Mouse (Mus musculus): Measurements from ENCODE around the gene Taco1. TPM values are rescaled to one million over a fixed set of nuclear protein-coding genes. Genes with fewer than 3 reads are reported as not detected.

The Taco1 gene
- polyA plus RNA-seq, 1 experiment from 2014 or later, result 9.6 TPM

DNA sequence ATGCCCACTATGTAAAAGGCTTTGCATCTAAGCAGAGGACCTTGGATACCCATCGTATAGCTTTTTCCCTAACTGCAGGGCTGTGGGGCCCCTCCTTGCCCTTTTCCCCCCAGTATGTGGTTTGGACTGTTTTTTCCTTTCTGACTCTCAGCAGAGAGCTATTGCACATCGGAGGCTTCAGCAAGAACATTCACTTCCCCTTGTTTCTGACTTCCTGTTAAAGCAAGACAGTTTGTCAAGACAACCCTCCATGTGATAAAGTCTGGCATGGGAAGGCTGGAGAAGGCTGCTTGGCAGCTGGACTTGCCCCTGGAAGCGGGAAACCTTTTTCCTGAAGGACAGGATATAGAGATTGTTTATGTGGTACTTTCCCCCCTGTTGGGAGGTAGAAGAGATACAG is 56.9 kb downstream of the Taco1 start:
- no peak overlapping the region for H3K4me3 ChIP-seq (replicated peaks)
- H3K4me2 ChIP-seq (replicated peaks), result no peak overlapping the region
- H3K36me3 ChIP-seq, result peaks cover 55% of the 10 kb centered on the region
- H3K27ac ChIP-seq, result no peak overlapping the region
- no peaks in the 10 kb centered on the region for H3K27me3 ChIP-seq
- H3K4me1 ChIP-seq (replicated peaks), result no peaks in the 10 kb centered on the region
- WGBS, result 94% methylated on average over 3 of the region's 3 CpGs
- H3K9me3 ChIP-seq, result no peaks in the 10 kb centered on the region
- no peak overlapping the region for H3K9ac ChIP-seq (replicated peaks)
- ATAC-seq, result no peak

Other genes with a start within 250 kb of the Taco1 start
- gene Cyb561, start 112.7 kb upstream of the Taco1 start, polyA plus RNA-seq (2015; fragmentation: Nextera tagmentation; extraction: Ambion mirVana), result 35.5 and 37.6 TPM in 2 replicates
- gene Ace, start 98.1 kb upstream of the Taco1 start, polyA plus RNA-seq (2015; fragmentation: Nextera tagmentation; extraction: Ambion mirVana), result 1.5 and 1.8 TPM in 2 replicates
- not detected in 2 replicates for gene Ace3, start 71.4 kb upstream of the Taco1 start, polyA plus RNA-seq (2015; fragmentation: Nextera tagmentation; extraction: Ambion mirVana)
- gene Kcnh6, start 57.9 kb upstream of the Taco1 start, polyA plus RNA-seq (2015; fragmentation: Nextera tagmentation; extraction: Ambion mirVana), result 0.75 and 0.90 TPM in 2 replicates
- 118 and 119 TPM in 2 replicates for gene Dcaf7, start 29.2 kb upstream of the Taco1 start, polyA plus RNA-seq (2015; fragmentation: Nextera tagmentation; extraction: Ambion mirVana)
- 12.5 and 14.5 TPM in 2 replicates for gene Map3k3, start 18.6 kb downstream of the Taco1 start, polyA plus RNA-seq (2015; fragmentation: Nextera tagmentation; extraction: Ambion mirVana)
- gene Gm10840, start 94.8 kb downstream of the Taco1 start, polyA plus RNA-seq (2015; fragmentation: Nextera tagmentation; extraction: Ambion mirVana), result 1.7 TPM in 1 of 2 replicates, not detected in the other
- 211 TPM in 2 replicates for gene Limd2, start 94.8 kb downstream of the Taco1 start, polyA plus RNA-seq (2015; fragmentation: Nextera tagmentation; extraction: Ambion mirVana)
- 33.8 and 36.9 TPM in 2 replicates for gene Strada, start 136.1 kb downstream of the Taco1 start, polyA plus RNA-seq (2015; fragmentation: Nextera tagmentation; extraction: Ambion mirVana)
- 96.2 and 101 TPM in 2 replicates for gene Ccdc47, start 150.3 kb downstream of the Taco1 start, polyA plus RNA-seq (2015; fragmentation: Nextera tagmentation; extraction: Ambion mirVana)
- gene Ddx42, start 150.9 kb downstream of the Taco1 start, polyA plus RNA-seq (2015; fragmentation: Nextera tagmentation; extraction: Ambion mirVana), result 101 and 105 TPM in 2 replicates
- gene Ftsj3, start 190.0 kb downstream of the Taco1 start, polyA plus RNA-seq (2015; fragmentation: Nextera tagmentation; extraction: Ambion mirVana), result 39.3 and 40.3 TPM in 2 replicates
- 324 and 341 TPM in 2 replicates for gene Psmc5, start 190.1 kb downstream of the Taco1 start, polyA plus RNA-seq (2015; fragmentation: Nextera tagmentation; extraction: Ambion mirVana)
- 10.8 and 11.4 TPM in 2 replicates for gene Smarcd2, start 206.9 kb downstream of the Taco1 start, polyA plus RNA-seq (2015; fragmentation: Nextera tagmentation; extraction: Ambion mirVana)
- gene Tcam1, start 210.6 kb downstream of the Taco1 start, polyA plus RNA-seq (2015; fragmentation: Nextera tagmentation; extraction: Ambion mirVana), result 0.16 and 0.18 TPM in 2 replicates
- not detected in 2 replicates for gene Gh, start 235.8 kb downstream of the Taco1 start, polyA plus RNA-seq (2015; fragmentation: Nextera tagmentation; extraction: Ambion mirVana)
- gene Cd79b, start 248.7 kb downstream of the Taco1 start, polyA plus RNA-seq (2015; fragmentation: Nextera tagmentation; extraction: Ambion mirVana), result 0.50 and 0.66 TPM in 2 replicates

Measured in midbrain, embryonic 13.5 days (tissue).